Mouse (Mus musculus) layer of hippocampus, adult 2 months (tissue): Measurements from ENCODE around the gene Bahcc1. TPM values are rescaled to one million over a fixed set of nuclear protein-coding genes. Genes with fewer than 3 reads are reported as not detected.

ENCODE experiments used
- DNase-seq, 2 experiments: peaks; one replicate each; pipeline ENCODE4 v3.0.0; 2022; ENCODE audit warnings: low spot score in 2 of 2
- H3K27ac ChIP-seq: fragments of 200-600 bp; 2 replicates; pipeline ENCODE4 v1.8.1; 2022
- H3K4me3 ChIP-seq: fragments of 200-600 bp; 2 replicates; pipeline ENCODE4 v1.8.1; 2022; ENCODE audit warnings: mild to moderate bottlenecking
- CTCF ChIP-seq: fragments of 200-600 bp; conservative IDR thresholded peaks from 2 replicates; pipeline ENCODE4 v1.8.1; 2022; ENCODE audit warnings: antibody characterized with exemption, mild to moderate bottlenecking, moderate library complexity
- total RNA-seq, 2 experiments: library from RNA; stranded (reverse); gene quantifications; 2 replicates each; pipeline ENCODE4 v1.2.3; 2021

Gene Bahcc1
- total RNA-seq, 2 experiments from 2014 or later = 19.9 to 20.7 TPM

GRCm38 (mm10) chr11:120306366-120307131 is 73.8 kb downstream of the Bahcc1 start:
- H3K4me3 ChIP-seq = no peak overlapping the region
- no peak for TF ChIP-seq CTCF
- no peak overlapping the region for H3K27ac ChIP-seq
- DNase-seq = no peak

GRCm38 (mm10) chr11:120307132-120307413 is 74.3 kb downstream of the Bahcc1 start:
- no peak overlapping the region for H3K4me3 ChIP-seq
- no peak for TF ChIP-seq CTCF
- DNase-seq = no peak
- H3K27ac ChIP-seq = no peak overlapping the region

GRCm38 (mm10) chr11:120307566-120308430 is 75.1 kb downstream of the Bahcc1 start:
- no peak overlapping the region for H3K27ac ChIP-seq
- DNase-seq = peak; percentile 93 to 100
- no peak overlapping the region for H3K4me3 ChIP-seq
- TF ChIP-seq CTCF = peak; percentile 74

GRCm38 (mm10) chr11:120308441-120309320 is 75.9 kb downstream of the Bahcc1 start:
- peak in 1 of 2 experiments; percentile 7 for DNase-seq
- no peak for TF ChIP-seq CTCF
- H3K27ac ChIP-seq = no peak overlapping the region
- H3K4me3 ChIP-seq = no peak overlapping the region

- no peak for TF ChIP-seq CTCF
- H3K27ac ChIP-seq = peak overlapping the region; percentile 89
- DNase-seq = peak; percentile 91 to 93
- peak overlapping the region; percentile 64 for H3K4me3 ChIP-seq
These were observed 78.1 kb downstream of the Bahcc1 start for GRCm38 (mm10) chr11:120310813-120311312.

GRCm38 (mm10) chr11:120311561-120311960 is 78.8 kb downstream of the Bahcc1 start:
- TF ChIP-seq CTCF = no peak
- peak overlapping the region; percentile 89 for H3K27ac ChIP-seq
- no peak for DNase-seq
- H3K4me3 ChIP-seq = no peak overlapping the region

GRCm38 (mm10) chr11:120312069-120312468 is 79.3 kb downstream of the Bahcc1 start:
- no peak for DNase-seq
- H3K27ac ChIP-seq = no peak overlapping the region
- no peak for TF ChIP-seq CTCF
- no peak overlapping the region for H3K4me3 ChIP-seq

- peak in 1 of 2 experiments; percentile 5 for DNase-seq
- no peak overlapping the region for H3K27ac ChIP-seq
- TF ChIP-seq CTCF = no peak
- H3K4me3 ChIP-seq = no peak overlapping the region
These were observed 81.3 kb downstream of the Bahcc1 start for GRCm38 (mm10) chr11:120313906-120314685.

- TF ChIP-seq CTCF = no peak
- DNase-seq = peak in 1 of 2 experiments; percentile 13
- H3K27ac ChIP-seq = peak overlapping the region; percentile 98
- peak overlapping the region; percentile 14; the same call in 1 of the 2 replicates for H3K4me3 ChIP-seq
These were observed 82.1 kb downstream of the Bahcc1 start for GRCm38 (mm10) chr11:120314721-120315415.

- Histone ChIP-seq H3K27ac (peak overlapping the region; percentile 98), H3K4me3 (peak overlapping the region; percentile 14; the same call in 1 of the 2 replicates)
- no peak for TF ChIP-seq CTCF
- peak in 1 of 2 experiments; percentile 52 for DNase-seq
These were observed 82.6 kb downstream of the Bahcc1 start for GRCm38 (mm10) chr11:120315416-120315761.
